Mouse (Mus musculus) bone marrow, adult 2 months (tissue): ENCODE measurements around the gene Vegfb. TPM values are rescaled to one million over a fixed set of nuclear protein-coding genes. Genes with fewer than 3 reads are reported as not detected.

Source experiments
- H3K27ac ChIP-seq: fragments of 200-500 bp; 2 replicates; pipeline ENCODE4 v1.5.1; 2012; ENCODE audit warnings: low read depth, mild to moderate bottlenecking, control low read depth, inconsistent platforms, low read length; ENCODE audit not compliant: control insufficient read depth, poor library complexity, insufficient read depth
- H3K4me1 ChIP-seq: fragments of 200-500 bp; 2 replicates; pipeline ENCODE4 v1.6.1; 2011; ENCODE audit warnings: low read length; ENCODE audit not compliant: control insufficient read depth, insufficient read depth
- H3K4me3 ChIP-seq: fragments of 200-500 bp; replicated peaks from 2 replicates; pipeline ENCODE3; 2011; ENCODE audit warnings: mild to moderate bottlenecking, low read depth, low read length, control low read depth; ENCODE audit not compliant: control insufficient read depth
- CTCF ChIP-seq: fragments of 200-500 bp; IDR thresholded peaks from 2 replicates; pipeline ENCODE4 v1.5.1; 2011; ENCODE audit warnings: low read length, control low read depth; ENCODE audit not compliant: control insufficient read depth, insufficient read depth
- POLR2A ChIP-seq: fragments of 200-500 bp; IDR thresholded peaks from 2 replicates; pipeline ENCODE4 v1.6.1; 2011; ENCODE audit warnings: low read depth, mild to moderate bottlenecking, control low read depth, low read length, borderline replicate concordance; ENCODE audit not compliant: control insufficient read depth
- WGBS: fragments of 180-500 bp; shearing (Covaris S2); methylation state at CpG from one replicate; pipeline ENCODE4 v1.1.7; 2018; 5-methylcytosine and 5-hydroxymethylcytosine counted together
- polyA plus RNA-seq: library from polyadenylated mRNA; stranded (reverse); fragments of >200 nt; gene quantifications from 2 replicates; pipeline ENCODE4 v1.2.4, GENCODE M21; 2011; ENCODE audit warnings: low replicate concordance; ENCODE audit not compliant: missing spikeins, insufficient read depth, insufficient read length

Vegfb gene
- polyA plus RNA-seq, 1 experiment = 14.0 TPM

- TF ChIP-seq POLR2A = no peak
- no peak for TF ChIP-seq CTCF
- Histone ChIP-seq H3K4me1 (peaks cover 3% of the 10 kb centered on the region), H3K27ac (no peak overlapping the region), H3K4me3 (no peak overlapping the region)
- WGBS = 95% methylated on average over 19 of the region's 19 CpGs
These were observed 2.2 kb downstream of the Vegfb start for GRCm38 (mm10) chr19:6985300-6985699.

DNA sequence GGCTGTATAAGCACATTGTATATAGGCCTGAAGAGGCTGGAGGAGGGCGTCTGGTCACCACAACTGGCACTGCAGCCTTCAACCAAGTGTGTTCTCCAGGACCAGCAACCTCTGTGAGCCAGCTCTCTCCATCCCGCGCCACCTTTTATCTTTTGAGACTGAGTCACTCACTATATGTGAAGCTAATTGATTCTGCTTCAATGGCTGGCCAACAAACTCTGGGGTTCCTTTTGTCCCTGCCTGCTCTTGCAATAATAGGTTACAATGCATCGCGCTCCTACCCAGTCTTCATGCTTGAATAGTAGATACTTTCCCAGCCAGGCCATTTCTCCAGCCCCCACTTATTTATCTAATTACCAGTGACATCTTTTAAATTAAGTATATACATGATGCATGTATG lies 3.8 kb downstream of the Vegfb start:
- no peak overlapping the region for H3K4me3 ChIP-seq
- H3K4me1 ChIP-seq = peaks cover 3% of the 10 kb centered on the region
- WGBS = 95% methylated on average over 5 of the region's 5 CpGs
- TF ChIP-seq CTCF (no peak), POLR2A (no peak)
- H3K27ac ChIP-seq = no peak overlapping the region

DNA sequence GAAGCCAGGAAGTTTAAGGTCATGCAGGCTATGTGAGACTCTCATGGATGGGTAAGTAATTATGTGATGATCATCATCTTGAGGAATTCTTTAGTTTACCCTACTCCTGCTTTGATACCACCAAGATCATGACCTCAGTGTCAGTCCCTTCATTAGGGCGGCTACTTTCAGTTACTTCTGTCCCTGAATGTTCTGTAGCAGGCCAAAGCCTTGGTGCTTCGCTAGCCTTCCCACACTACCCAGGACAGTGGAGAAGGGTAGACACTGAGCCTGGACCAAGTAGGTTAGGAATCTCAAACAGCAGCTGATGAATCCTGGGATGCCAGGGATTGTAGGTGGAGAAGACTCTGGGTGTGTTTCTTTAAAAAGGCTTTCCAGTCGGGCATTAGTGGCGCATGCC lies 6.0 kb downstream of the Vegfb start:
- Histone ChIP-seq H3K4me3 (no peak overlapping the region), H3K4me1 (peaks cover 3% of the 10 kb centered on the region), H3K27ac (no peak overlapping the region)
- 84% methylated on average over 4 of the region's 4 CpGs for WGBS
- no peak for TF ChIP-seq CTCF
- no peak for TF ChIP-seq POLR2A

GRCm38 (mm10) chr19:6980381-6981093 lies 6.9 kb downstream of the Vegfb start, which contains the start of gene Fkbp2:
Gene Fkbp2 (minus strand): TSS chr19:6980501.
- TF ChIP-seq CTCF (no peak), POLR2A (peak; percentile 86)
- peaks cover 3% of the 10 kb centered on the region; the same call in 1 of the 2 replicates for H3K4me1 ChIP-seq
- whole genome bisulfite sequencing = under 1% methylated on average over 38 of the region's 38 CpGs
- H3K27ac ChIP-seq = peak within 1 kb of the TSS; percentile 80
- peak within 1 kb of the TSS; percentile 86 for H3K4me3 ChIP-seq

DNA sequence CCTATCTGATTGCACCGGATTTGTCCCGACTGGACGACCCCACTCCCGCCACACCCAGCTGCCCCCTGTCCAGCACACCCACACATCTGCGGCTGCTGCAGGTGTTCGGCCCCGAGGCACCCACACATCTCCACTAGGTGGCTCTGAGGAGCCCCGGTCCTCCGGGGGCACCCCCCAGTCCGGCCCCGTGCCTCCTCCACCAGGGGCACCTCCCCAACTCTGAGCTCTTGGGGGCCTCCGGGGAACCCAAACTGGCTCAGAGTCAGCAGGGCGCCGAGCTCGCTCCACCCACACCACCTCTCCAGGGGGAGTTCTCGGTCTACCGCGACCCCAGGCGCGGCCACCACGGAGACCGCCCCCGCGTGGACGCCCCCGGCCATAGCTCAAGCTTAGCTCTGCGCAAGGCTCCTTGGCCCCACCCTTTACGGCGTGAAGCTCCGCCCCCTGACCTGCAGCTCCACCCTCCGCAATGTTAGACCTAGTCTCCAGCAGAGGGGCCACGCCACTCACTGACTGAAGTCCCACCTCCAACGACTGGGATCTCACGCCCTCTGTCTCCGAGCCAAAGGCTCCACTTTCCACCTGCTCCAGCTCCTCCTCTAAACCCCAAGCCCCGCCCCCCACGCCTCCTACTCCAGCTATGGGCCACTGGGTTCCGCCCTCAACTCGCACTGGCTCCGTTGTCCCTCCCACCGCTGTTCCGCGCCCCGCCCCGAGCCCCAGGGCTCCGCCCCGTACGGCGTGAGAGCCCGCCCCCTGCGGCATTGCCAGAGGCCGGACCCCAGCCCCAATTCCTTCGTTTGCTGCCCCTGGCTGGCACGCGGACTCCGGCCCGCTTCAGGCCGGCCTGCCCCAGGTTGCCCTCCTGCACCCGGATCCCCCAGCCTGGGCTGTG lies 7.7 kb downstream of the Vegfb start:
- WGBS = 2% methylated on average over 59 of the region's 59 CpGs
- Histone ChIP-seq H3K27ac (peak overlapping the region; percentile 80), H3K4me1 (peaks cover 3% of the 10 kb centered on the region; the same call in 1 of the 2 replicates), H3K4me3 (peak overlapping the region; percentile 73)
- TF ChIP-seq CTCF (peak; percentile 58), POLR2A (peak; percentile 31; the same call in 1 of the 2 replicates)

DNA sequence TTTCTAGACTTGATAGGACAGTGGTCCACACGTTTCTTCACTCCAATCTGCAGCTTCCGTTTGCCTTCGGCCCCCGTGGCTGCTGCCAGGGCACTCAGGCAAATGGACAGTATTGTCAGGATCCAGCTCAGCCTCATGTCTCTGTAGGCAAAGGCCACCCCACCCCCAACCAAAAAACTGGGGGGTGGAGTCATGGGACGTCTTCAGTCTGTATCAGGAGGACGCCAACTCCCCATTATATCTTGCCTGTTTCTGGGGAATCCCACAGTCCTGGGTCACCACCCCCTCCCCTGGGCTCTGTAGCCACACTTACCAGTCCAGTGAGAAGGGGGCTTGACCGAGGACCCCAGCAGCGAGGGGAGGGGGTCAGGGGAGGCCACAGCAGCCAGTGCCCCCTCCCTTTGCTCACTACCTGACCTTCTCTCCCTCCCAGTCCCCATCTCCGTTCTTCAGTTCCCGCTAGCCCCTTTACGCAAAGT lies 8.4 kb downstream of the Vegfb start:
- Histone ChIP-seq H3K27ac (peak overlapping the region; percentile 42; the same call in 1 of the 2 replicates), H3K4me1 (peaks cover 3% of the 10 kb centered on the region; the same call in 1 of the 2 replicates), H3K4me3 (peak overlapping the region; percentile 73)
- TF ChIP-seq CTCF (no peak), POLR2A (no peak)
- WGBS = 23% methylated on average over 11 of the region's 11 CpGs

DNA sequence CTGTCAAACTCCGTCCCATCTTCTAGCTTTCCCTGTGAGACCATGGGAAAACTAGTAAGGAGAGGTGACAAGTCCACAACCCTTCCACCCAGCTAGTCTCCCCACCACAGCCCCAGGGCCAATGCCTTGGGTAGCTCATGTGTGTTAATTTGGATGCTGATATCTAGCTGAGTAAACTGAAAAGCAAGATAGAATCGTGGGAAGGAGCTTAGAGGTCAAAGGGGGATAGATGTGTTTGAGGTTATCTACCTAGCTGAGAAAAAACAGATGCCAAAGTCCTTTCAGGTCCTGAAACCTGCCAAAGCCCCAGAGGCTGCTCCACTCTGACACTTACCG lies 8.8 kb downstream of the Vegfb start:
- H3K4me1 ChIP-seq = peaks cover 3% of the 10 kb centered on the region; the same call in 1 of the 2 replicates
- H3K27ac ChIP-seq = no peak overlapping the region
- no peak for TF ChIP-seq CTCF
- TF ChIP-seq POLR2A = no peak
- WGBS = 57% methylated on average over 3 of the region's 3 CpGs
- H3K4me3 ChIP-seq = no peak overlapping the region

GRCm38 (mm10) chr19:6977759-6978638 lies 9.5 kb downstream of the Vegfb start:
- TF ChIP-seq POLR2A (no peak), CTCF (no peak)
- no peak overlapping the region for H3K27ac ChIP-seq
- no peak overlapping the region for H3K4me3 ChIP-seq
- H3K4me1 ChIP-seq = peaks cover 3% of the 10 kb centered on the region; the same call in 1 of the 2 replicates
- 78% methylated on average over 13 of the region's 13 CpGs for WGBS
